Mouse (Mus musculus) lung, embryonic 14.5 days (tissue): ENCODE measurements around the gene Vps4a. TPM values are rescaled to one million over a fixed set of nuclear protein-coding genes. Genes with fewer than 3 reads are reported as not detected.

Experiments used
- ATAC-seq: fragments of 200-750 bp; cut with Nextera tagmentation; 2 replicates; pipeline ENCODE4 v1.8.0; 2017; ENCODE audit warnings: mild to moderate bottlenecking, moderate TSS enrichment, moderate library complexity; ENCODE audit not compliant: insufficient read depth
- DNase-seq: peaks from one replicate; pipeline ENCODE4 v3.0.0-alpha.2; 2015
- H3K27ac ChIP-seq: fragments of 300-500 bp; sonication (generic); 2 replicates; pipeline ENCODE4 v1.5.1; 2014; ENCODE audit warnings: low read depth, mild to moderate bottlenecking, moderate library complexity
- H3K27me3 ChIP-seq: fragments of 300-500 bp; sonication (generic); 2 replicates; pipeline ENCODE4 v1.6.1; 2014; ENCODE audit warnings: low read length, control low read depth; ENCODE audit not compliant: insufficient read depth
- H3K36me3 ChIP-seq: fragments of 300-500 bp; sonication (generic); 2 replicates; pipeline ENCODE4 v1.6.1; 2014; ENCODE audit warnings: control low read depth; ENCODE audit not compliant: insufficient read depth
- H3K4me1 ChIP-seq: fragments of 300-500 bp; sonication (generic); 2 replicates; pipeline ENCODE4 v1.6.1; 2014; ENCODE audit warnings: antibody characterized with exemption, control low read depth; ENCODE audit not compliant: insufficient read depth
- H3K4me2 ChIP-seq: fragments of 300-500 bp; sonication (generic); 2 replicates; pipeline ENCODE4 v1.6.1; 2014; ENCODE audit warnings: mild to moderate bottlenecking
- H3K4me3 ChIP-seq: fragments of 300-500 bp; sonication (generic); 2 replicates; pipeline ENCODE4 v1.5.1; 2014; ENCODE audit warnings: low read depth, low read length
- H3K9ac ChIP-seq: fragments of 300-500 bp; sonication (generic); 2 replicates; pipeline ENCODE4 v1.6.1; 2014
- H3K9me3 ChIP-seq: fragments of 300-500 bp; sonication (generic); 2 replicates; pipeline ENCODE4 v1.6.1; 2016; ENCODE audit warnings: low read depth, low read length, control low read depth
- CTCF ChIP-seq: IDR thresholded peaks from 2 replicates; pipeline ENCODE4 v1.5.1; 2016; ENCODE audit warnings: antibody characterized with exemption, low read depth
- WGBS: fragments of 180-500 bp; shearing (Covaris S2); extraction: QIAGEN DNeasy Blood & Tissue Kit; methylation state at CpG from one replicate; pipeline ENCODE4 v1.1.7; 2014; 5-methylcytosine and 5-hydroxymethylcytosine counted together
- polyA plus RNA-seq: library from polyadenylated mRNA; unstranded; fragments of >200 nt; fragmentation: Nextera tagmentation; extraction: Ambion mirVana; gene quantifications from 2 replicates; pipeline ENCODE4 v1.2.1, GENCODE M21; 2014

Gene Vps4a
- polyA plus RNA-seq, 1 experiment from 2014 or later: 67.8 TPM

- Histone ChIP-seq H3K4me2 (no peak overlapping the region), H3K9me3 (no peaks in the 10 kb centered on the region), H3K27ac (no peak overlapping the region), H3K27me3 (no peaks in the 10 kb centered on the region), H3K4me3 (no peak overlapping the region), H3K9ac (no peak overlapping the region), H3K4me1 (no peaks in the 10 kb centered on the region), H3K36me3 (peaks cover 37% of the 10 kb centered on the region; the same call in 1 of the 2 replicates)
- TF ChIP-seq CTCF: no peak
- DNase-seq: peak; percentile 74
- WGBS: 62% methylated on average over 1 of the region's 1 CpGs
- no peak for ATAC-seq
These were observed 32.0 kb upstream of the Vps4a start for GRCm38 (mm10) chr8:106999068-106999467.

GRCm38 (mm10) chr8:107002532-107002931, 28.5 kb upstream of the Vps4a start:
- Histone ChIP-seq H3K4me1 (no peaks in the 10 kb centered on the region), H3K9me3 (no peaks in the 10 kb centered on the region), H3K27me3 (no peaks in the 10 kb centered on the region), H3K4me2 (no peak overlapping the region), H3K4me3 (no peak overlapping the region), H3K27ac (no peak overlapping the region), H3K9ac (no peak overlapping the region), H3K36me3 (peaks cover 44% of the 10 kb centered on the region)
- DNase-seq: peak; percentile 95
- peak; percentile 76 for ATAC-seq
- 22% methylated on average over 5 of the region's 5 CpGs for WGBS
- TF ChIP-seq CTCF: peak; percentile 100

GRCm38 (mm10) chr8:107007795-107008194, 23.2 kb upstream of the Vps4a start:
- no peak for TF ChIP-seq CTCF
- no peak overlapping the region for H3K27ac ChIP-seq
- H3K4me3 ChIP-seq: no peak overlapping the region
- H3K36me3 ChIP-seq: peaks cover 61% of the 10 kb centered on the region
- DNase-seq (no peak), ATAC-seq (no peak)
- no peaks in the 10 kb centered on the region for H3K27me3 ChIP-seq
- no peaks in the 10 kb centered on the region for H3K9me3 ChIP-seq
- no peak overlapping the region for H3K4me2 ChIP-seq
- H3K9ac ChIP-seq: no peak overlapping the region
- 78% methylated on average over 3 of the region's 3 CpGs for WGBS
- no peaks in the 10 kb centered on the region for H3K4me1 ChIP-seq

GRCm38 (mm10) chr8:107012666-107013065, 18.4 kb upstream of the Vps4a start:
- H3K27me3 ChIP-seq: no peaks in the 10 kb centered on the region
- no peak for ATAC-seq
- no peak overlapping the region for H3K4me2 ChIP-seq
- H3K4me3 ChIP-seq: no peak overlapping the region
- no peaks in the 10 kb centered on the region for H3K4me1 ChIP-seq
- no peak for DNase-seq
- H3K36me3 ChIP-seq: peaks cover 46% of the 10 kb centered on the region
- no peak for TF ChIP-seq CTCF
- H3K9ac ChIP-seq: no peak overlapping the region
- no peak overlapping the region for H3K27ac ChIP-seq
- H3K9me3 ChIP-seq: no peaks in the 10 kb centered on the region
- 74% methylated on average over 2 of the region's 2 CpGs for WGBS

GRCm38 (mm10) chr8:107014915-107015314, 16.1 kb upstream of the Vps4a start:
- Histone ChIP-seq H3K4me2 (no peak overlapping the region), H3K36me3 (peaks cover 38% of the 10 kb centered on the region), H3K27ac (no peak overlapping the region), H3K4me1 (no peaks in the 10 kb centered on the region), H3K27me3 (no peaks in the 10 kb centered on the region), H3K9ac (no peak overlapping the region), H3K9me3 (no peaks in the 10 kb centered on the region), H3K4me3 (no peak overlapping the region)
- no peak for DNase-seq
- WGBS: 68% methylated on average over 1 of the region's 1 CpGs
- no peak for ATAC-seq
- no peak for TF ChIP-seq CTCF

- Histone ChIP-seq H3K4me2 (no peak overlapping the region), H3K27me3 (no peaks in the 10 kb centered on the region), H3K4me1 (no peaks in the 10 kb centered on the region), H3K27ac (no peak overlapping the region), H3K36me3 (no peaks in the 10 kb centered on the region), H3K4me3 (no peak overlapping the region), H3K9me3 (no peaks in the 10 kb centered on the region), H3K9ac (no peak overlapping the region)
- no peak for DNase-seq
- 87% methylated on average over 8 of the region's 8 CpGs for WGBS
- no peak for TF ChIP-seq CTCF
- no peak for ATAC-seq
These were observed 7.5 kb upstream of the Vps4a start for GRCm38 (mm10) chr8:107023479-107023878.

GRCm38 (mm10) chr8:107029310-107029709, 1.7 kb upstream of the Vps4a start:
- no peak overlapping the region for H3K27ac ChIP-seq
- no peak for ATAC-seq
- no peaks in the 10 kb centered on the region for H3K27me3 ChIP-seq
- H3K4me3 ChIP-seq: no peak overlapping the region
- WGBS: 52% methylated on average over 3 of the region's 3 CpGs
- DNase-seq: no peak
- no peak overlapping the region for H3K4me2 ChIP-seq
- no peaks in the 10 kb centered on the region for H3K36me3 ChIP-seq
- no peak overlapping the region for H3K9ac ChIP-seq
- TF ChIP-seq CTCF: no peak
- H3K9me3 ChIP-seq: no peaks in the 10 kb centered on the region
- peaks cover 5% of the 10 kb centered on the region; the same call in 1 of the 2 replicates for H3K4me1 ChIP-seq

GRCm38 (mm10) chr8:107030058-107030457, 964 bp upstream of the Vps4a start:
- H3K27me3 ChIP-seq: no peaks in the 10 kb centered on the region
- no peak for DNase-seq
- no peak overlapping the region for H3K9ac ChIP-seq
- H3K9me3 ChIP-seq: no peaks in the 10 kb centered on the region
- TF ChIP-seq CTCF: no peak
- no peaks in the 10 kb centered on the region for H3K36me3 ChIP-seq
- H3K4me2 ChIP-seq: no peak overlapping the region
- peaks cover 5% of the 10 kb centered on the region; the same call in 1 of the 2 replicates for H3K4me1 ChIP-seq
- H3K27ac ChIP-seq: no peak overlapping the region
- no peak overlapping the region for H3K4me3 ChIP-seq
- ATAC-seq: no peak
- 64% methylated on average over 5 of the region's 5 CpGs for WGBS
